Mouse (Mus musculus) cerebellum, adult 2 months (tissue): ENCODE measurements around the gene Usp54. TPM values are rescaled to one million over a fixed set of nuclear protein-coding genes. Genes with fewer than 3 reads are reported as not detected.

Source experiments
- DNase-seq, 2 experiments: peaks; one replicate each; pipeline ENCODE4 v3.0.0; 2021
- H3K27ac ChIP-seq: fragments of 200-500 bp; 2 replicates; pipeline ENCODE4 v1.5.1; 2012; ENCODE audit warnings: low read length, control low read depth, inconsistent platforms; ENCODE audit not compliant: insufficient read depth
- H3K27me3 ChIP-seq: fragments of 200-500 bp; 2 replicates; pipeline ENCODE4 v1.6.1; 2012; ENCODE audit warnings: inconsistent platforms, mild to moderate bottlenecking, low read length, moderate library complexity; ENCODE audit not compliant: control insufficient read depth, insufficient read depth
- H3K4me1 ChIP-seq: fragments of 200-500 bp; 2 replicates; pipeline ENCODE4 v1.6.1; 2011; ENCODE audit warnings: low read length; ENCODE audit not compliant: control insufficient read depth, insufficient read depth
- H3K4me3 ChIP-seq: fragments of 200-500 bp; replicated peaks from 2 replicates; pipeline ENCODE3; 2011; ENCODE audit warnings: mild to moderate bottlenecking, low read depth, low read length, control low read depth; ENCODE audit not compliant: insufficient read depth
- CTCF ChIP-seq: fragments of 200-500 bp; IDR thresholded peaks from 2 replicates; pipeline ENCODE4 v1.5.1; 2011; ENCODE audit warnings: low read depth, mild to moderate bottlenecking, control low read depth, low read length, moderate library complexity, borderline replicate concordance; ENCODE audit not compliant: insufficient read depth
- POLR2A ChIP-seq: fragments of 200-500 bp; IDR thresholded peaks from 2 replicates; pipeline ENCODE4 v1.6.1; 2011; ENCODE audit warnings: low read length, control low read depth, borderline replicate concordance; ENCODE audit not compliant: insufficient read depth
- WGBS: fragments of 180-500 bp; shearing (Covaris S2); methylation state at CpG from one replicate; pipeline ENCODE4 v1.1.7; 2018; 5-methylcytosine and 5-hydroxymethylcytosine counted together
- polyA plus RNA-seq: library from polyadenylated mRNA; depleted of rRNA; stranded (reverse); fragments of >200 nt; gene quantifications from 2 replicates; pipeline ENCODE4 v1.2.3, GENCODE M21; 2012

Gene Usp54
- polyA plus RNA-seq, 1 experiment = 63.1 TPM

DNA sequence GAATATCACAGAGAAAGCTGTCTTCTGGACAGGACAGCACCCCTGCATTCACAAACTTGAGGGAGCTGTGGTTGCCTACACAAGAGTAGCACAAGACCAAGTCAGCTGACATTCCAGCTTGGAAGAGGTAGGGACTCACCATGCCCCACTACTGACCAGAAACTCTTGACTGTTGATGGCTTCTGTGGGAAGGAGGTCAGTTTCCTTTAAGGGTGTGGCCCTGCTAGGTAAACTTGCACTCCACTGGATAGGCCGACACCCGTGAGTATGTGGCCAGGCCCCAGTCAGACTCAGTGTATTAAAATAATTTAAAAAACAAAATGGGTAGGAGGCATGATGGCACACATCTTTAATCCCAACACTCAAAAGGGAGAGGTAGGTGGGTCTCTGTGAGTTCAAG lies 5.3 kb downstream of the Usp54 start:
- H3K27ac ChIP-seq = no peak overlapping the region
- WGBS = 97% methylated on average over 2 of the region's 2 CpGs

GRCm38 (mm10) chr14:20631253-20631652 lies 9.6 kb downstream of the Usp54 start:
- Histone ChIP-seq H3K4me1 (no peaks in the 10 kb centered on the region), H3K27me3 (no peaks in the 10 kb centered on the region), H3K27ac (no peak overlapping the region), H3K4me3 (no peak overlapping the region)
- DNase-seq = no peak
- WGBS = 72% methylated on average over 4 of the region's 4 CpGs
- TF ChIP-seq POLR2A (no peak), CTCF (no peak)

More for the DNA sequence above, 5.3 kb downstream of the Usp54 start:
- no peaks in the 10 kb centered on the region for H3K4me1 ChIP-seq
- H3K4me3 ChIP-seq = no peak overlapping the region
- no peak for DNase-seq
- TF ChIP-seq CTCF = no peak
- TF ChIP-seq POLR2A = no peak
- no peaks in the 10 kb centered on the region for H3K27me3 ChIP-seq

DNA sequence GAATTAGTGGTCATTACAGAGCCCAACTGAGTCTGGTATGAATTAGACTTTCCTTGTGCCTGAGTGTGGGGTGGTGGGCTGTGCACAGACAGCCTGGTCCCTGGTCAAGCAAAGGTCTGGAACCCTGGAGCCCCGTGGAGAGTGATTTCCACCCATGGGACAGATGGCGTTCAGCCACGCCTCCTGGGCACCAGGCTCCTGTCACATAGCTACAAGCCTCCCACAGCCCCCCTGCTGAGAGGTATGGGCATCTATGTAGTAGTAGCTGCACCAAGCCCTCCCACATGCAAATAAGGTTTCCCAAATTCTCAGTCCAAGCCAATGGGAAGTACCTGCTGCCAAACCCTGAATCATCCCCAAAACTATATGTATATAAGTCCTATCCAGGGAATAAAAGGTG lies 13.9 kb downstream of the Usp54 start:
- H3K27ac ChIP-seq = no peak overlapping the region
- WGBS = 24% methylated on average over 3 of the region's 3 CpGs
- TF ChIP-seq POLR2A = no peak
- no peak for TF ChIP-seq CTCF
- DNase-seq = peak; percentile 28 to 41
- H3K4me1 ChIP-seq = no peaks in the 10 kb centered on the region
- H3K27me3 ChIP-seq = no peaks in the 10 kb centered on the region
- H3K4me3 ChIP-seq = no peak overlapping the region

DNA sequence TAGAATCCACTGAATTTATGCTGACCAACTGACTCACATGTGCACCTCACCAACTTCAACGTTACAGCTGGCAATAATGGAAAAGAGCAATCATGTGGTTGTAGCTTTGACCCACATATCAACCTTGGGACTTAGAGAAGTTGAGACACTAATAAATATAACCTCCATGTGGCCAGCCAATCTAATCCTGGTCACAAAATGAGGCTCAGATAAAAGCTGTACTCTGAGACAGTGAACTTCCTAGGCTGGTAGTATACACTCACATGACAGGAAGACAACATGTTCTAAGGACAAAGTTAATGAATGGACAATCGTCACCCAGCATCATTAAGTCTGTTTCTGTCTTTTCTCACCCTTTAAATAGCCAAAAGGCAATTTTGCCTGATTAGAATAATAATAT lies 14.4 kb downstream of the Usp54 start:
- H3K4me1 ChIP-seq = no peaks in the 10 kb centered on the region
- H3K27me3 ChIP-seq = no peaks in the 10 kb centered on the region
- H3K27ac ChIP-seq = no peak overlapping the region
- WGBS = 68% methylated on average over 2 of the region's 2 CpGs
- no peak overlapping the region for H3K4me3 ChIP-seq
- TF ChIP-seq POLR2A (no peak), CTCF (no peak)
- DNase-seq = no peak

DNA sequence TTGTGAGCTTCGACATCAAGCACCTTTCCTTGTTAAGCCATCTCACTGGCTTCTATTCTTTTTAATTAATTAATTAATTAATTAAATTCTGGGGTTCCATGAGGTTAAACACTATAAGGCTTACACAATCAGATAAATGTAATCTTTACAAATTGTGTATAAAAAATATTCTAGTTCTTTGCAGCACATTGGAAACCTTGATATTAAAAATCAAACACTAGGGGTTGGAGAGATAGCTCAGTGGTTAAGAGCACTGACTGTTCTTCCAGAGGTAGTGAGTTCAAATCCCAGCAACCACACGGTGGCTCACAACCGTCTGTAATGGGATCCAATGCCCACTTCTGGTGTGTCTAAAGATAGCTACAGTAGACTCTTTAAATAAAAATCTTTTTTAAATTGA lies 18.0 kb downstream of the Usp54 start:
- 86% methylated on average over 3 of the region's 3 CpGs for WGBS
- H3K27me3 ChIP-seq = no peaks in the 10 kb centered on the region
- H3K27ac ChIP-seq = no peak overlapping the region
- H3K4me1 ChIP-seq = no peaks in the 10 kb centered on the region
- H3K4me3 ChIP-seq = no peak overlapping the region
- no peak for TF ChIP-seq CTCF
- no peak for TF ChIP-seq POLR2A
- no peak for DNase-seq

DNA sequence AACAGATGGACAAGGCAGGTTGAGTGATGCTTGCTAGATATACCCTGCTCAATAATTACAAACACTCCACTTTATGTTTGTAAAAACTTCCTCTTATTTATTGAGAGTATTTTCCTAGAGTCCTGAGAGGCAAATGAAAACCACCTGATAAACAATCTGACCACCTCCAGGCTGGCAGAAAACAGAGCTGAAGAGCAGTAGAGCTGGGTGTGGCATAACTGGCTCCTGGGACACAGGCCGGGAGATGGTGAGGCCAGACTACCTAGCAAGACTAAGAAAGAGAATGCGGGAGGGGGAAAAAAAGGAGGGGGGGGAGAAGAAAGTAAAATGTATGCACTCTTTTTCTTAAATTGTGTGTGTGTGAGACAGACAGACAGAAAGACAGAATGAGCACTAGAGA lies 18.5 kb downstream of the Usp54 start:
- no peak for DNase-seq
- Histone ChIP-seq H3K27me3 (no peaks in the 10 kb centered on the region), H3K4me3 (no peak overlapping the region), H3K27ac (no peak overlapping the region), H3K4me1 (no peaks in the 10 kb centered on the region)
- WGBS = 83% methylated on average over 2 of the region's 2 CpGs
- TF ChIP-seq POLR2A = no peak
- TF ChIP-seq CTCF = no peak

DNA sequence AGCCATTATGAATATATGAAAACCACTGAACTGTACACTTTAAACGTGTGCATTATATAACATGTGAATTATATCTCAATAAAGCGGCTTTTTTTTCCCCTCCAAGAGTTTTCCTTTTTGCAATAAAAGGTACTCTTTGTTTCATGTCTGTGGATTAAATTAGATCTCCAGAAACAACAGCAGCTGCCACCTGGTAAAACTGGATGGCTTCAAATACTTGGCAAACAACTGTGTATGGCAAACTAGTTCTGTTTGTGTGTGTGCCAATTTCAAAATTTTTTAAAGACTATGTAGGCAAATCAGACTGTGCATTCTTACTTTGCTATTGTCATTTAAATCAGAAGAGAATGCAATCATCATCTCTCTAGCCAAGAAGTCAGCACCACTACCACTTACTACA lies 19.0 kb downstream of the Usp54 start:
- H3K4me3 ChIP-seq = no peak overlapping the region
- no peaks in the 10 kb centered on the region for H3K27me3 ChIP-seq
- 33% methylated on average over 2 of the region's 2 CpGs for WGBS
- DNase-seq = peak in 1 of 2 experiments; percentile 16
- no peak overlapping the region for H3K27ac ChIP-seq
- TF ChIP-seq POLR2A (no peak), CTCF (no peak)
- no peaks in the 10 kb centered on the region for H3K4me1 ChIP-seq

DNA sequence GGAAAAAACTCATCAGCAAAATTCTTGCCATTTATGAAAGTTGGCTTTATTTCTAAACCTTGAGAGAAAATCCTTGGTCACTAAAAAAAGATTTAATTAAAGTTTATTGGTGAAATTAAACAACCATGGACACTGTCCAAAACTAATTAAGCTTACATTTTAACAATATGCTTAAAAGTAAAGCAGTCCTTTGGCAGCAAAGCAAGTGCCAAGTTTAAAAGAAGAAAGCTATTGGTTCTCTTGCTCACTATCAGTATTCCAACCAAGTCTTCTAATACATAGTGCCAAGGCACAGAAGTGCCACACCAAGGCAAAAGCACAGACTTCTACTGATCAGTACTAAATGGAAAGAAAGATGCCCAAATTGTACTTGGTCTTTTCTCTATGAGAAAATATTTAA lies 21.7 kb downstream of the Usp54 start:
- Histone ChIP-seq H3K4me1 (no peaks in the 10 kb centered on the region), H3K27me3 (no peaks in the 10 kb centered on the region), H3K4me3 (no peak overlapping the region), H3K27ac (peak overlapping the region; percentile 56; the same call in 1 of the 2 replicates)
- TF ChIP-seq CTCF (no peak), POLR2A (no peak)
- DNase-seq = no peak
